Mouse (Mus musculus) MEL (cell line): ENCODE data around the gene Cspg5. TPM values are rescaled to one million over a fixed set of nuclear protein-coding genes. Genes with fewer than 3 reads are reported as not detected.

ENCODE experiments used
- DNase-seq: peaks from one replicate; pipeline ENCODE4 v3.0.0; 2011; ENCODE audit warnings: low read depth, low spot score
- H3K27ac ChIP-seq: 2 replicates; pipeline ENCODE4 v1.5.1; 2012; ENCODE audit warnings: low read depth, mild to moderate bottlenecking, control low read depth, low read length, moderate library complexity; ENCODE audit not compliant: control insufficient read depth
- H3K27me3 ChIP-seq, 2 experiments: fragments of 150-350 bp in 1 of 2; sonication (generic) in 1 of 2; 2 replicates each; pipeline ENCODE4 v1.6.1; 2012; ENCODE audit warnings: low read length in 2 of 2, mild to moderate bottlenecking in 2 of 2, improper control_type of control experiment in 1 of 2, moderate library complexity in 1 of 2; ENCODE audit not compliant: insufficient read depth in 2 of 2, control insufficient read depth in 1 of 2
- H3K36me3 ChIP-seq, 2 experiments: 2 replicates each; pipeline ENCODE4 v1.6.1; 2012 to 2014; ENCODE audit warnings: low read length in 2 of 2, improper control_type of control experiment in 1 of 2, inconsistent platforms in 1 of 2, mild to moderate bottlenecking in 1 of 2; ENCODE audit not compliant: insufficient read depth in 2 of 2, control insufficient read depth in 1 of 2
- H3K4me1 ChIP-seq, 2 experiments: fragments of 150-350 bp in 1 of 2; sonication (generic) in 1 of 2; 2 replicates each; pipeline ENCODE4 v1.6.1; 2012; ENCODE audit warnings: low read length in 2 of 2, improper control_type of control experiment in 1 of 2, mild to moderate bottlenecking in 1 of 2; ENCODE audit not compliant: insufficient read depth in 2 of 2, control insufficient read depth in 1 of 2
- H3K4me3 ChIP-seq, 2 experiments: fragments of 150-350 bp in 1 of 2; sonication (generic) in 1 of 2; 2 replicates each; pipeline ENCODE4 v1.5.1; 2012; ENCODE audit warnings: low read depth in 2 of 2, low read length in 2 of 2, mild to moderate bottlenecking in 2 of 2, moderate library complexity in 2 of 2, control low read depth in 1 of 2, improper control_type of control experiment in 1 of 2; ENCODE audit not compliant: control insufficient read depth in 1 of 2, insufficient read depth in 1 of 2
- H3K79me2 ChIP-seq: 2 replicates; pipeline ENCODE4 v1.6.1; 2012; ENCODE audit warnings: mild to moderate bottlenecking, low read length, moderate library complexity; ENCODE audit not compliant: control insufficient read depth, poor library complexity, insufficient read depth
- H3K9ac ChIP-seq: 2 replicates; pipeline ENCODE4 v1.6.1; 2012; ENCODE audit warnings: low read depth, mild to moderate bottlenecking, control low read depth, low read length, moderate library complexity; ENCODE audit not compliant: control insufficient read depth, poor library complexity, severe bottlenecking
- H3K9me3 ChIP-seq: fragments of 150-350 bp; sonication (generic); replicated peaks from 2 replicates; pipeline ENCODE4 v1.6.1; 2012; ENCODE audit warnings: mild to moderate bottlenecking, low read length, improper control_type of control experiment, moderate library complexity; ENCODE audit not compliant: insufficient read depth
- BHLHE40 ChIP-seq: IDR thresholded peaks from 2 replicates; pipeline ENCODE4 v1.6.1; 2012; ENCODE audit warnings: low read depth, mild to moderate bottlenecking, inconsistent platforms, low read length, improper control_type of control experiment, borderline replicate concordance
- CTCF ChIP-seq, 3 experiments: IDR thresholded peaks in 2 of 3; conservative IDR thresholded peaks in 1 of 3; 2 replicates each; pipeline ENCODE4 v1.5.1; 2011 to 2012; ENCODE audit warnings: low read length in 3 of 3, low read depth in 2 of 3, mild to moderate bottlenecking in 2 of 3, improper control_type of control experiment in 1 of 3, inconsistent platforms in 1 of 3, mixed read lengths in 1 of 3, moderate library complexity in 1 of 3; ENCODE audit not compliant: control insufficient read depth in 1 of 3, insufficient read depth in 1 of 3, poor library complexity in 1 of 3, severe bottlenecking in 1 of 3
- ELF1 ChIP-seq: IDR thresholded peaks from 2 replicates; pipeline ENCODE4 v1.6.1; 2014; ENCODE audit warnings: low read depth, mild to moderate bottlenecking, inconsistent platforms, low read length, improper control_type of control experiment, moderate library complexity
- ETS1 ChIP-seq: IDR thresholded peaks from 2 replicates; pipeline ENCODE4 v1.6.1; 2012; ENCODE audit warnings: low read depth, mild to moderate bottlenecking, inconsistent platforms, low read length, improper control_type of control experiment, moderate library complexity
- GABPA ChIP-seq: IDR thresholded peaks from 2 replicates; pipeline ENCODE4 v1.6.1; 2012; ENCODE audit warnings: low read depth, mild to moderate bottlenecking, inconsistent platforms, low read length, improper control_type of control experiment, moderate library complexity
- GATA1 ChIP-seq: IDR thresholded peaks from 2 replicates; pipeline ENCODE4 v1.6.1; 2011; ENCODE audit warnings: low read depth, low read length, improper control_type of control experiment
- HCFC1 ChIP-seq: IDR thresholded peaks from 2 replicates; pipeline ENCODE4 v1.6.1; 2012; ENCODE audit warnings: low read depth, mild to moderate bottlenecking, inconsistent platforms, low read length, improper control_type of control experiment, moderate library complexity
- JUND ChIP-seq: IDR thresholded peaks from 2 replicates; pipeline ENCODE4 v1.6.1; 2011; ENCODE audit warnings: low read depth, mild to moderate bottlenecking, improper control_type of control experiment, low read length
- KAT2A ChIP-seq: conservative IDR thresholded peaks from 2 replicates; pipeline ENCODE4 v1.6.1; 2012; ENCODE audit warnings: low read depth, low read length, improper control_type of control experiment, inconsistent platforms
- MAFK ChIP-seq: IDR thresholded peaks from 2 replicates; pipeline ENCODE4 v1.6.1; 2011; ENCODE audit warnings: low read depth, mild to moderate bottlenecking, low read length, improper control_type of control experiment, borderline replicate concordance
- MAZ ChIP-seq: IDR thresholded peaks from 2 replicates; pipeline ENCODE4 v1.6.1; 2012; ENCODE audit warnings: low read depth, mild to moderate bottlenecking, inconsistent platforms, low read length, improper control_type of control experiment
- MXI1 ChIP-seq: IDR thresholded peaks from 2 replicates; pipeline ENCODE4 v1.6.1; 2011; ENCODE audit warnings: mild to moderate bottlenecking, low read depth, low read length, improper control_type of control experiment
- MYB ChIP-seq: IDR thresholded peaks from 2 replicates; pipeline ENCODE4 v1.6.1; 2011; ENCODE audit warnings: mild to moderate bottlenecking, low read depth, low read length, improper control_type of control experiment
- MYC ChIP-seq: IDR thresholded peaks from 2 replicates; pipeline ENCODE4 v1.6.1; 2011; ENCODE audit warnings: low read depth, mild to moderate bottlenecking, low read length, improper control_type of control experiment, moderate library complexity
- NELFE ChIP-seq: IDR thresholded peaks from 2 replicates; pipeline ENCODE4 v1.6.1; 2011; ENCODE audit warnings: low read depth, low read length, improper control_type of control experiment
- POLR2A ChIP-seq, 2 experiments: IDR thresholded peaks; 2 replicates each; pipeline ENCODE4 v1.6.1; 2011 to 2012; ENCODE audit warnings: low read length in 2 of 2, mild to moderate bottlenecking in 2 of 2, control low read depth in 1 of 2, improper control_type of control experiment in 1 of 2, low read depth in 1 of 2, moderate library complexity in 1 of 2; ENCODE audit not compliant: control insufficient read depth in 1 of 2, insufficient read depth in 1 of 2, poor library complexity in 1 of 2
- POLR2AphosphoS2 ChIP-seq: IDR thresholded peaks from 2 replicates; pipeline ENCODE4 v1.6.1; 2011; ENCODE audit warnings: low read length, improper control_type of control experiment
- POLR2AphosphoS5 ChIP-seq: IDR thresholded peaks from 2 replicates; pipeline ENCODE4 v1.6.1; 2012; ENCODE audit warnings: low read depth, borderline replicate concordance, mild to moderate bottlenecking, inconsistent platforms, low read length, moderate library complexity, mixed read lengths
- RAD21 ChIP-seq: IDR thresholded peaks from 2 replicates; pipeline ENCODE4 v1.6.1; 2011; ENCODE audit warnings: mild to moderate bottlenecking, low read depth, low read length, improper control_type of control experiment
- RCOR1 ChIP-seq: IDR thresholded peaks from 2 replicates; pipeline ENCODE4 v1.6.1; 2012; ENCODE audit warnings: low read depth, mild to moderate bottlenecking, inconsistent platforms, low read length, improper control_type of control experiment
- SIN3A ChIP-seq: IDR thresholded peaks from 2 replicates; pipeline ENCODE4 v1.6.1; 2012; ENCODE audit warnings: low read length, improper control_type of control experiment, inconsistent platforms
- SMC3 ChIP-seq: IDR thresholded peaks from 2 replicates; pipeline ENCODE4 v1.6.1; 2011; ENCODE audit warnings: low read depth, low read length, improper control_type of control experiment
- TBP ChIP-seq: IDR thresholded peaks from 2 replicates; pipeline ENCODE4 v1.8.0; 2011; ENCODE audit warnings: low read depth, low read length, improper control_type of control experiment
- TCF12 ChIP-seq: IDR thresholded peaks from 2 replicates; pipeline ENCODE4 v1.6.1; 2014; ENCODE audit warnings: low read depth, mild to moderate bottlenecking, inconsistent platforms, low read length, improper control_type of control experiment, moderate library complexity
- USF1 ChIP-seq: IDR thresholded peaks from 2 replicates; pipeline ENCODE4 v1.6.1; 2014; ENCODE audit warnings: low read depth, mild to moderate bottlenecking, inconsistent platforms, low read length, improper control_type of control experiment, moderate library complexity
- USF2 ChIP-seq, 2 experiments: IDR thresholded peaks; 2 replicates each; pipeline ENCODE4 v1.6.1; 2011 to 2012; ENCODE audit warnings: improper control_type of control experiment in 2 of 2, low read length in 2 of 2, borderline replicate concordance in 1 of 2, inconsistent platforms in 1 of 2, low read depth in 1 of 2, mild to moderate bottlenecking in 1 of 2; ENCODE audit not compliant: insufficient read depth in 1 of 2
- ZMIZ1 ChIP-seq: IDR thresholded peaks from 2 replicates; pipeline ENCODE4 v1.6.1; 2012; ENCODE audit warnings: low read depth, mild to moderate bottlenecking, inconsistent platforms, low read length, improper control_type of control experiment, moderate library complexity
- ZNF384 ChIP-seq: IDR thresholded peaks from 2 replicates; pipeline ENCODE4 v1.6.1; 2012; ENCODE audit warnings: low read depth, mild to moderate bottlenecking, inconsistent platforms, low read length, improper control_type of control experiment
- polyA plus RNA-seq, 2 experiments: library from polyadenylated mRNA; stranded (reverse) in 1 of 2; unstranded in 1 of 2; fragments of >175 nt in 1 of 2; fragments of >200 nt in 1 of 2; gene quantifications; 2 replicates each; pipeline versions ENCODE4 v1.2.1 to v1.2.4; 2012; ENCODE audit warnings: low replicate concordance in 2 of 2, low read depth in 1 of 2; ENCODE audit not compliant: insufficient read length in 2 of 2, insufficient read depth in 1 of 2, missing spikeins in 1 of 2
- total RNA-seq: library from RNA; depleted of rRNA; stranded (reverse); fragments of 300-350 nt; gene quantifications from 2 replicates; pipeline ENCODE4 v1.2.3, GENCODE M21; 2012

Cspg5 gene
- total and polyA plus RNA-seq, 3 experiments = 0.65 to 1.0 TPM; not detected in 1

DNA sequence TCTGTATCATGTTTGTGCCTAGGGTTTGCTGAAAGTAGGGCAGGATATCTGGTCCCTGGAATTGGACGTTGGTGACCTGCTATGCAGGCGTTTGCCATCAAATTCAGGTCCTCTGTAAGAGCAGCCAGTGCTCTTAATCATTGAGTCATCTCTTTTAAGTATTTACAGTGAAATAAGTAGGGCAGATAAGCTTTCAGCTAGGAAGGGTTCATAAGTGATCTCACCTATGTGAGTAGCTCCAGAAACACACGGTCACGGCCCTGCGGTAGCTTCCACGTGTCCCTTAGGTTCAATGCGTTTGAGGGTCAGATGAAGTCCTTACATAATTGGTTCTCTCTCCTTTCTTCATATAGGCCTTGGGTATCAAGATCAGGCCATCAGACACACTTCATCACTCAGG is 35.3 kb upstream of the Cspg5 start:
- Histone ChIP-seq H3K9me3 (no peaks in the 10 kb centered on the region), H3K79me2 (no peaks in the 10 kb centered on the region), H3K27me3 (no peaks in the 10 kb centered on the region), H3K36me3 (peaks cover 0 to 33% of the 10 kb centered on the region in 2 experiments; a peak in 2 of 4 replicates), H3K9ac (no peak overlapping the region), H3K4me1 (no peaks in the 10 kb centered on the region), H3K4me3 (no peak overlapping the region), H3K27ac (no peak overlapping the region)
- no peak for TF ChIP-seq RCOR1
- no peak for TF ChIP-seq MYB
- TF ChIP-seq USF2 (IDR thresholded peaks at IDR 0.05; ENCODE audit: borderline replicate concordance in 1 of 2, insufficient read depth in 1 of 2, low read depth in 1 of 2, low read length in 2 of 2) = no peak
- TF ChIP-seq BHLHE40 = no peak
- TF ChIP-seq ELF1 = no peak
- TF ChIP-seq NELFE = no peak
- no peak for TF ChIP-seq SIN3A
- no peak for TF ChIP-seq SMC3
- TF ChIP-seq GATA1 = no peak
- TF ChIP-seq CTCF (IDR thresholded peaks at IDR 0.05 in 2 of 3, conservative IDR thresholded peaks at IDR 0.05 in 1 of 3; ENCODE audit: control insufficient read depth in 1 of 3, insufficient read depth in 1 of 3, low read depth in 2 of 3, low read length in 3 of 3, poor library complexity in 1 of 3, severe bottlenecking in 1 of 3) = no peak
- TF ChIP-seq ZNF384 = no peak
- no peak for TF ChIP-seq KAT2A
- TF ChIP-seq TBP = no peak
- no peak for TF ChIP-seq ZMIZ1
- no peak for TF ChIP-seq MAFK
- TF ChIP-seq TCF12 = no peak
- no peak for TF ChIP-seq POLR2AphosphoS5
- no peak for TF ChIP-seq RAD21
- no peak for DNase-seq

DNA sequence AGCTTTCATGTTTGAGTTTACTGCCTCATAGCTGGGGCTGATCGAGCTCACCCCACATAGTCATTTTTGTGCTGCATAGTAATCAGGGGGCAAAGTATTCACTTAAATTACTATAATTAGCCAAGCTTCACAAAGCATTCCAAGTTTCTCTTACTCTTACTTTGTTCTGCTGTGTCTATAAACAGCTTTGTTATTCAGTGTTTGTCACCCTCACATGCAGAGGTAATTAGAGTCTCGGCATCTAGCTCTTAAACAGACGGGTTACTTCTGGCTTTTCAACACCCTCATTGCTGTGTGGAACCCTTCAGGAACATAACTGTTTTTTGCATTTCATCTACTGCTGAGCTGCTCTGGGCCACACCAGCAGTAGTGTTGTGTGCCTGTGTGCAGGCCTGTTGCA is 34.6 kb upstream of the Cspg5 start:
- Histone ChIP-seq H3K27me3 (no peaks in the 10 kb centered on the region), H3K79me2 (no peaks in the 10 kb centered on the region), H3K36me3 (peaks cover 0 to 34% of the 10 kb centered on the region in 2 experiments; a peak in 2 of 4 replicates), H3K9ac (no peak overlapping the region), H3K27ac (no peak overlapping the region)
- DNase-seq = no peak
- no peak for TF ChIP-seq ZMIZ1
- TF ChIP-seq ETS1 = no peak
- no peak for TF ChIP-seq HCFC1
- no peak for TF ChIP-seq KAT2A
- TF ChIP-seq MYC = no peak
- TF ChIP-seq MAZ = no peak
- TF ChIP-seq GABPA = no peak
- no peak for TF ChIP-seq RCOR1
- no peak for TF ChIP-seq MXI1
- no peak for TF ChIP-seq JUND
- TF ChIP-seq CTCF (IDR thresholded peaks at IDR 0.05 in 2 of 3, conservative IDR thresholded peaks at IDR 0.05 in 1 of 3; ENCODE audit: control insufficient read depth in 1 of 3, insufficient read depth in 1 of 3, low read depth in 2 of 3, low read length in 3 of 3, poor library complexity in 1 of 3, severe bottlenecking in 1 of 3) = no peak
- no peak for TF ChIP-seq USF2 (IDR thresholded peaks at IDR 0.05; ENCODE audit: borderline replicate concordance in 1 of 2, insufficient read depth in 1 of 2, low read depth in 1 of 2, low read length in 2 of 2)
- TF ChIP-seq POLR2A (IDR thresholded peaks at IDR 0.05; ENCODE audit: control insufficient read depth in 1 of 2, insufficient read depth in 1 of 2, low read depth in 1 of 2, low read length in 2 of 2, poor library complexity in 1 of 2) = no peak
- no peak for TF ChIP-seq TBP
- no peak for TF ChIP-seq MYB
- no peak for TF ChIP-seq ELF1
- TF ChIP-seq SMC3 = no peak
- TF ChIP-seq USF1 = no peak
- no peak for TF ChIP-seq POLR2AphosphoS2
- TF ChIP-seq TCF12 = no peak
- TF ChIP-seq, all 39 proteins: peak for 0
- Histone ChIP-seq H3K4me3 (no peak overlapping the region), H3K4me1 (no peaks in the 10 kb centered on the region), H3K9me3 (no peaks in the 10 kb centered on the region)
